Mouse (Mus musculus): Measurements from ENCODE around the gene Tgfbr1. TPM values are rescaled to one million over a fixed set of nuclear protein-coding genes. Genes with fewer than 3 reads are reported as not detected.

The Tgfbr1 gene
- polyA plus RNA-seq, 1 experiment: 5.5 TPM

- no peaks in the 10 kb centered on the region for H3K27me3 ChIP-seq (ENCODE audit: control insufficient read depth, insufficient read depth, low read length)
- peak overlapping the region; percentile 41; the same call in 1 of the 2 replicates for H3K4me3 ChIP-seq (ENCODE audit: extremely low read depth, insufficient read depth, insufficient read length)
- no peaks in the 10 kb centered on the region; the same call in 1 of the 2 replicates for H3K4me1 ChIP-seq (ENCODE audit: control insufficient read depth, insufficient read depth, insufficient read length)
- DNase-seq (ENCODE audit: low read depth in 1 of 2, low spot score in 2 of 2): peak; percentile 29 to 63
- no peaks in the 10 kb centered on the region for H3K36me3 ChIP-seq (ENCODE audit: control insufficient read depth, insufficient read depth, low read length)
- TF ChIP-seq CTCF (IDR thresholded peaks at IDR 0.05; ENCODE audit: extremely low read depth, insufficient read depth, insufficient read length, insufficient replicate concordance): peak; percentile 81; the same call in 1 of the 2 replicates
- no peak for TF ChIP-seq POLR2A (IDR thresholded peaks at IDR 0.05; ENCODE audit: low read depth, low read length)
- WGBS: 8% methylated on average over 33 of the region's 33 CpGs
- no peak overlapping the region for H3K27ac ChIP-seq (ENCODE audit: insufficient read depth, low read length)
Observed at GRCm38 (mm10) chr4:47437365-47438340, 84.6 kb downstream of the Tgfbr1 start.

GRCm38 (mm10) chr4:47438956-47439355, 85.9 kb downstream of the Tgfbr1 start:
- DNase-seq (ENCODE audit: low read depth in 1 of 2, low spot score in 2 of 2): no peak
- WGBS: 92% methylated on average over 6 of the region's 6 CpGs
- no peaks in the 10 kb centered on the region; the same call in 1 of the 2 replicates for H3K4me1 ChIP-seq (ENCODE audit: control insufficient read depth, insufficient read depth, insufficient read length)
- no peak for TF ChIP-seq POLR2A (IDR thresholded peaks at IDR 0.05; ENCODE audit: low read depth, low read length)
- TF ChIP-seq CTCF (IDR thresholded peaks at IDR 0.05; ENCODE audit: extremely low read depth, insufficient read depth, insufficient read length, insufficient replicate concordance): no peak
- H3K27me3 ChIP-seq (ENCODE audit: control insufficient read depth, insufficient read depth, low read length): no peaks in the 10 kb centered on the region
- no peak overlapping the region for H3K27ac ChIP-seq (ENCODE audit: insufficient read depth, low read length)
- H3K4me3 ChIP-seq (ENCODE audit: extremely low read depth, insufficient read depth, insufficient read length): no peak overlapping the region
- no peaks in the 10 kb centered on the region for H3K36me3 ChIP-seq (ENCODE audit: control insufficient read depth, insufficient read depth, low read length)

- WGBS: 92% methylated on average over 11 of the region's 11 CpGs
- Histone ChIP-seq H3K4me1 (ENCODE audit: control insufficient read depth, insufficient read depth, insufficient read length) (no peaks in the 10 kb centered on the region; the same call in 1 of the 2 replicates), H3K27me3 (ENCODE audit: control insufficient read depth, insufficient read depth, low read length) (no peaks in the 10 kb centered on the region), H3K4me3 (ENCODE audit: extremely low read depth, insufficient read depth, insufficient read length) (no peak overlapping the region), H3K36me3 (ENCODE audit: control insufficient read depth, insufficient read depth, low read length) (no peaks in the 10 kb centered on the region), H3K27ac (ENCODE audit: insufficient read depth, low read length) (no peak overlapping the region)
- no peak for TF ChIP-seq POLR2A (IDR thresholded peaks at IDR 0.05; ENCODE audit: low read depth, low read length)
- no peak for DNase-seq (ENCODE audit: low read depth in 1 of 2, low spot score in 2 of 2)
Observed at GRCm38 (mm10) chr4:47440951-47441350, 87.9 kb downstream of the Tgfbr1 start.

- Histone ChIP-seq H3K4me1 (ENCODE audit: control insufficient read depth, insufficient read depth, insufficient read length) (no peaks in the 10 kb centered on the region), H3K36me3 (ENCODE audit: control insufficient read depth, insufficient read depth, low read length) (no peaks in the 10 kb centered on the region), H3K27ac (ENCODE audit: insufficient read depth, low read length) (no peak overlapping the region), H3K27me3 (ENCODE audit: control insufficient read depth, insufficient read depth, low read length) (no peaks in the 10 kb centered on the region), H3K4me3 (ENCODE audit: extremely low read depth, insufficient read depth, insufficient read length) (no peak overlapping the region)
- 77% methylated on average over 3 of the region's 3 CpGs for WGBS
- DNase-seq (ENCODE audit: low read depth in 1 of 2, low spot score in 2 of 2): no peak
- TF ChIP-seq CTCF (IDR thresholded peaks at IDR 0.05; ENCODE audit: extremely low read depth, insufficient read depth, insufficient read length, insufficient replicate concordance) (no peak), POLR2A (IDR thresholded peaks at IDR 0.05; ENCODE audit: low read depth, low read length) (no peak)
Observed at GRCm38 (mm10) chr4:47448526-47448925, 95.5 kb downstream of the Tgfbr1 start.

GRCm38 (mm10) chr4:47449116-47449515, 96.1 kb downstream of the Tgfbr1 start:
- no peaks in the 10 kb centered on the region for H3K27me3 ChIP-seq (ENCODE audit: control insufficient read depth, insufficient read depth, low read length)
- H3K4me3 ChIP-seq (ENCODE audit: extremely low read depth, insufficient read depth, insufficient read length): no peak overlapping the region
- DNase-seq (ENCODE audit: low read depth in 1 of 2, low spot score in 2 of 2): no peak
- no peaks in the 10 kb centered on the region for H3K4me1 ChIP-seq (ENCODE audit: control insufficient read depth, insufficient read depth, insufficient read length)
- WGBS: 43% methylated on average over 5 of the region's 5 CpGs
- H3K27ac ChIP-seq (ENCODE audit: insufficient read depth, low read length): no peak overlapping the region
- TF ChIP-seq POLR2A (IDR thresholded peaks at IDR 0.05; ENCODE audit: low read depth, low read length): no peak
- no peak for TF ChIP-seq CTCF (IDR thresholded peaks at IDR 0.05; ENCODE audit: extremely low read depth, insufficient read depth, insufficient read length, insufficient replicate concordance)
- H3K36me3 ChIP-seq (ENCODE audit: control insufficient read depth, insufficient read depth, low read length): no peaks in the 10 kb centered on the region

GRCm38 (mm10) chr4:47449586-47450522, 96.8 kb downstream of the Tgfbr1 start:
- Histone ChIP-seq H3K36me3 (ENCODE audit: control insufficient read depth, insufficient read depth, low read length) (no peaks in the 10 kb centered on the region), H3K4me1 (ENCODE audit: control insufficient read depth, insufficient read depth, insufficient read length) (no peaks in the 10 kb centered on the region), H3K27ac (ENCODE audit: insufficient read depth, low read length) (no peak overlapping the region), H3K4me3 (ENCODE audit: extremely low read depth, insufficient read depth, insufficient read length) (no peak overlapping the region), H3K27me3 (ENCODE audit: control insufficient read depth, insufficient read depth, low read length) (no peaks in the 10 kb centered on the region)
- no peak for TF ChIP-seq CTCF (IDR thresholded peaks at IDR 0.05; ENCODE audit: extremely low read depth, insufficient read depth, insufficient read length, insufficient replicate concordance)
- TF ChIP-seq POLR2A (IDR thresholded peaks at IDR 0.05; ENCODE audit: low read depth, low read length): no peak
- WGBS: 57% methylated on average over 18 of the region's 18 CpGs
- no peak for DNase-seq (ENCODE audit: low read depth in 1 of 2, low spot score in 2 of 2)

Other genes with a start within 250 kb of the Tgfbr1 start
- gene Col15a1, start 145.1 kb upstream of the Tgfbr1 start, polyA plus RNA-seq (2012; rRNA removed): 2.5 and 3.5 TPM in 2 replicates
- 14.2 and 15.7 TPM in 2 replicates for gene Alg2, start 121.1 kb downstream of the Tgfbr1 start, polyA plus RNA-seq (2012; rRNA removed)
- gene Sec61b, start 121.4 kb downstream of the Tgfbr1 start, polyA plus RNA-seq (2012; rRNA removed): 175 and 255 TPM in 2 replicates

Measured in spleen, adult 2 months (tissue).